In genomic region chr2:131952456-131952855, GRCm38 (mm10) we compare ENCODE assay signal across 15 mouse cellular contexts. TPM values are rescaled to one million over a fixed set of nuclear protein-coding genes. Genes with fewer than 3 reads are reported as not detected.
A peak's percentile ranks its signal among the peaks of the same experiment; 100 is the strongest.
DNase-seq lines count a peak whose midpoint lies in the region; ATAC-seq and TF ChIP-seq lines count a peak whose summit lies in the region.
"Had no signal": no experiment of that assay in that cellular context is flagged by ENCODE, and none has a peak within 500 bp of the region (broad histone marks: within the 10 kb centered on the region; RNA-seq: fewer than 3 reads in every experiment).

No protein-coding gene starts in this region.

- peaks cover 38% of the 10 kb centered on the region for H3K27me3 ChIP-seq in heart, embryonic 10.5 days (ENCODE audit: insufficient read depth, poor library complexity, severe bottlenecking)
- peaks cover 26% of the 10 kb centered on the region for H3K27me3 ChIP-seq in lung, embryonic 14.5 days (ENCODE audit: insufficient read depth, low read length)
- peaks cover 57% of the 10 kb centered on the region for H3K27me3 ChIP-seq in embryonic facial prominence, embryonic 13.5 days
- H3K27me3 ChIP-seq in kidney, embryonic 16.5 days (ENCODE audit: insufficient read depth, low read length): peaks cover 16% of the 10 kb centered on the region; the same call in 1 of the 2 replicates
- peaks cover 55% of the 10 kb centered on the region for H3K27me3 ChIP-seq in forebrain, embryonic 12.5 days

- TF ChIP-seq CTCF in lung, embryonic 14.5 days (IDR thresholded peaks at IDR 0.05; ENCODE audit: low read depth): no peak

- H3K9me3 ChIP-seq in heart, embryonic 10.5 days: no peaks in the 10 kb centered on the region
- H3K9me3 ChIP-seq in lung, embryonic 14.5 days (ENCODE audit: low read depth, low read length): no peaks in the 10 kb centered on the region
- no peaks in the 10 kb centered on the region for H3K9me3 ChIP-seq in embryonic facial prominence, embryonic 13.5 days
- H3K9me3 ChIP-seq in kidney, embryonic 16.5 days (ENCODE audit: low read length): no peaks in the 10 kb centered on the region
- no peaks in the 10 kb centered on the region for H3K9me3 ChIP-seq in forebrain, embryonic 12.5 days
- H3K9me3 ChIP-seq: midbrain, embryonic 12.5 days had no signal

- no peak overlapping the region for H3K9ac ChIP-seq in lung, embryonic 14.5 days
- no peak overlapping the region for H3K9ac ChIP-seq in embryonic facial prominence, embryonic 13.5 days
- no peak overlapping the region for H3K9ac ChIP-seq in kidney, embryonic 16.5 days (replicated peaks; ENCODE audit: low read length)
- H3K9ac ChIP-seq in forebrain, embryonic 12.5 days: no peak overlapping the region
- H3K9ac ChIP-seq: midbrain, embryonic 12.5 days had no signal

- no peak overlapping the region for H3K27ac ChIP-seq in heart, embryonic 10.5 days
- no peak overlapping the region for H3K27ac ChIP-seq in lung, embryonic 14.5 days (ENCODE audit: low read depth)
- no peak overlapping the region for H3K27ac ChIP-seq in embryonic facial prominence, embryonic 13.5 days
- no peak overlapping the region for H3K27ac ChIP-seq in kidney, embryonic 16.5 days (ENCODE audit: low read length)
- no peak overlapping the region for H3K27ac ChIP-seq in forebrain, embryonic 12.5 days
- H3K27ac ChIP-seq: midbrain, embryonic 12.5 days had no signal

- WGBS in heart, embryonic 10.5 days: 52% methylated on average over 2 of the region's 2 CpGs
- WGBS in lung, embryonic 14.5 days: 43% methylated on average over 2 of the region's 2 CpGs
- WGBS in embryonic facial prominence, embryonic 13.5 days: 57% methylated on average over 2 of the region's 2 CpGs
- WGBS in kidney, embryonic 16.5 days: 31% methylated on average over 2 of the region's 2 CpGs
- 53% methylated on average over 2 of the region's 2 CpGs for WGBS in forebrain, embryonic 12.5 days

- peak overlapping the region; percentile 47; the same call in 1 of the 2 replicates for H3K4me3 ChIP-seq in heart, embryonic 10.5 days
- no peak overlapping the region; the same call in 1 of the 2 replicates for H3K4me3 ChIP-seq in lung, embryonic 14.5 days (ENCODE audit: low read depth, low read length)
- no peak overlapping the region for H3K4me3 ChIP-seq in embryonic facial prominence, embryonic 13.5 days
- H3K4me3 ChIP-seq in kidney, embryonic 16.5 days (ENCODE audit: low read length): no peak overlapping the region
- no peak overlapping the region for H3K4me3 ChIP-seq in forebrain, embryonic 12.5 days (replicated peaks)
- H3K4me3 ChIP-seq: midbrain, embryonic 12.5 days had no signal

- no peak for DNase-seq in heart, embryonic 10.5 days (ENCODE audit: low spot score)
- no peak for DNase-seq in heart, adult 8-10 months (ENCODE audit: low spot score)
- DNase-seq in lung, embryonic 14.5 days: peak; percentile 44
- no peak for DNase-seq in lung, postnatal 14 days
- DNase-seq in thymus, postnatal 10 days (ENCODE audit: low spot score in 2 of 2): no peak

- peaks cover 38% of the 10 kb centered on the region for H3K4me1 ChIP-seq in heart, embryonic 10.5 days
- no peaks in the 10 kb centered on the region; the same call in 1 of the 2 replicates for H3K4me1 ChIP-seq in lung, embryonic 14.5 days (ENCODE audit: insufficient read depth)
- H3K4me1 ChIP-seq in embryonic facial prominence, embryonic 13.5 days: peaks cover 27% of the 10 kb centered on the region; the same call in 1 of the 2 replicates
- peaks cover 15% of the 10 kb centered on the region for H3K4me1 ChIP-seq in kidney, embryonic 16.5 days (ENCODE audit: insufficient read depth, low read length)
- peaks cover 13% of the 10 kb centered on the region for H3K4me1 ChIP-seq in forebrain, embryonic 12.5 days

- H3K36me3 ChIP-seq in heart, embryonic 10.5 days: no peaks in the 10 kb centered on the region
- no peaks in the 10 kb centered on the region for H3K36me3 ChIP-seq in lung, embryonic 14.5 days (ENCODE audit: insufficient read depth)
- no peaks in the 10 kb centered on the region for H3K36me3 ChIP-seq in embryonic facial prominence, embryonic 13.5 days
- no peaks in the 10 kb centered on the region for H3K36me3 ChIP-seq in kidney, embryonic 16.5 days (ENCODE audit: insufficient read depth, low read length)
- H3K36me3 ChIP-seq in forebrain, embryonic 12.5 days (replicated peaks): no peaks in the 10 kb centered on the region
- H3K36me3 ChIP-seq: midbrain, embryonic 12.5 days had no signal

- peak overlapping the region; percentile 52 for H3K4me2 ChIP-seq in lung, embryonic 14.5 days
- peak overlapping the region; percentile 44 for H3K4me2 ChIP-seq in embryonic facial prominence, embryonic 13.5 days
- H3K4me2 ChIP-seq in kidney, embryonic 16.5 days (replicated peaks; ENCODE audit: low read depth, low read length): peak overlapping the region; percentile 48; the same call in 1 of the 2 replicates
- no peak overlapping the region for H3K4me2 ChIP-seq in forebrain, embryonic 12.5 days

- no peak for ATAC-seq in lung, embryonic 14.5 days (ENCODE audit: insufficient read depth)
- ATAC-seq in embryonic facial prominence, embryonic 13.5 days (ENCODE audit: insufficient number of reproducible peaks, insufficient read depth, low FRiP score, low TSS enrichment, low read depth): no peak
- ATAC-seq in kidney, embryonic 16.5 days (ENCODE audit: low FRiP score, low TSS enrichment): no peak
- no peak for ATAC-seq in forebrain, embryonic 12.5 days (ENCODE audit: low FRiP score)
- ATAC-seq: CD4-positive, CD25-positive, alpha-beta regulatory T cell, adult 4 months; hindbrain, embryonic 16.5 days had no signal

RNA-seq across cellular contexts. Expression of gene Prnd, which starts 1.8 kb away (rescaled TPM):
- polyA plus RNA-seq in heart, embryonic 10.5 days (2016; fragmentation: Nextera tagmentation; extraction: Ambion mirVana): 3.1 and 4.6 TPM in 2 replicates
- 1 to 10 TPM in 2 of 4 experiments, under 1 TPM in 2; 0.22 to 1.8 (median 1.2) TPM for total RNA-seq in heart, adult 8-10 months (2022)
- polyA plus RNA-seq in lung, embryonic 14.5 days (2014; fragmentation: Nextera tagmentation; extraction: Ambion mirVana): 55.8 and 57.3 TPM in 2 replicates
- 32.2 and 40.3 TPM in 2 replicates for polyA plus RNA-seq in embryonic facial prominence, embryonic 13.5 days (2015; fragmentation: Nextera tagmentation; extraction: Ambion mirVana)
- 16.2 and 17.1 TPM in 2 replicates for polyA plus RNA-seq in kidney, embryonic 16.5 days (2015; fragmentation: Nextera tagmentation; extraction: Ambion mirVana)
- 7.0 and 7.3 TPM in 2 replicates for polyA plus RNA-seq in forebrain, embryonic 12.5 days (2016; fragmentation: Nextera tagmentation; extraction: Ambion mirVana)
- total RNA-seq: left cerebral cortex, adult 18-20 months had no signal

RNA-seq across cellular contexts. Expression of gene Prn, which starts 42.7 kb away (rescaled TPM):
- 0.35 TPM in 1 of 2 replicates, not detected in the other for polyA plus RNA-seq in heart, embryonic 10.5 days (2016; fragmentation: Nextera tagmentation; extraction: Ambion mirVana)
- total RNA-seq in heart, adult 8-10 months (2022): under 1 TPM in 3 of 4 experiments, not detected in 1; 0.20 to 0.69 (median 0.38) TPM
- not detected in 2 replicates for polyA plus RNA-seq in lung, embryonic 14.5 days (2014; fragmentation: Nextera tagmentation; extraction: Ambion mirVana)
- 0.35 TPM in 1 of 2 replicates, not detected in the other for polyA plus RNA-seq in embryonic facial prominence, embryonic 13.5 days (2015; fragmentation: Nextera tagmentation; extraction: Ambion mirVana)
- 0.25 TPM in 1 of 2 replicates, not detected in the other for polyA plus RNA-seq in kidney, embryonic 16.5 days (2015; fragmentation: Nextera tagmentation; extraction: Ambion mirVana)
- not detected in 2 replicates for polyA plus RNA-seq in forebrain, embryonic 12.5 days (2016; fragmentation: Nextera tagmentation; extraction: Ambion mirVana)
- total RNA-seq: gastrocnemius, adult 8-10 months; left cerebral cortex, adult 18-20 months had no signal
- polyA plus RNA-seq: CD4-positive, CD25-positive, alpha-beta regulatory T cell, adult 4 months; hindbrain, embryonic 16.5 days; liver, embryonic 16.5 days; midbrain, embryonic 12.5 days; neural tube, embryonic 14.5 days had no signal

RNA-seq across cellular contexts. Expression of gene Prnp, which starts 42.7 kb away (rescaled TPM):
- 62.6 and 67.0 TPM in 2 replicates for polyA plus RNA-seq in heart, embryonic 10.5 days (2016; fragmentation: Nextera tagmentation; extraction: Ambion mirVana)
- 100 to 1,000 TPM; 135 to 164 (median 149) TPM for total RNA-seq in heart, adult 8-10 months (2022)
- polyA plus RNA-seq in lung, embryonic 14.5 days (2014; fragmentation: Nextera tagmentation; extraction: Ambion mirVana): 31.2 and 32.8 TPM in 2 replicates
- 66.4 and 68.5 TPM in 2 replicates for polyA plus RNA-seq in embryonic facial prominence, embryonic 13.5 days (2015; fragmentation: Nextera tagmentation; extraction: Ambion mirVana)
- polyA plus RNA-seq in kidney, embryonic 16.5 days (2015; fragmentation: Nextera tagmentation; extraction: Ambion mirVana): 43.2 and 49.6 TPM in 2 replicates
- polyA plus RNA-seq in forebrain, embryonic 12.5 days (2016; fragmentation: Nextera tagmentation; extraction: Ambion mirVana): 66.4 and 67.7 TPM in 2 replicates
